In genomic region chr19:31082662-31083429, GRCm38 (mm10) we compare ENCODE assay signal across 8 mouse cellular contexts. TPM values are rescaled to one million over a fixed set of nuclear protein-coding genes. Genes with fewer than 3 reads are reported as not detected.
DNase-seq lines count a peak whose midpoint lies in the region; ATAC-seq and TF ChIP-seq lines count a peak whose summit lies in the region.

Gene Cstf2t, plus strand, starts transcription at chr19:31082837.

- peak; percentile 100 for ATAC-seq in forebrain, postnatal 0 days
- peak; percentile 100 for ATAC-seq in lung, embryonic 15.5 days (ENCODE audit: borderline replicate concordance, extremely low read depth, low FRiP score, low TSS enrichment)

- WGBS in cerebellum, adult 2 months = 3% methylated on average over 56 of the region's 56 CpGs
- 2% methylated on average over 56 of the region's 56 CpGs for WGBS in forebrain, postnatal 0 days
- WGBS in lung, embryonic 15.5 days = 4% methylated on average over 56 of the region's 56 CpGs

- peak within 1 kb of the TSS; percentile 95 for H3K9ac ChIP-seq in ES-E14 (ENCODE audit: insufficient read depth, low read depth, low read length, poor library complexity, severe bottlenecking)
- peak within 1 kb of the TSS; percentile 62 for H3K9ac ChIP-seq in forebrain, postnatal 0 days
- H3K9ac ChIP-seq in lung, embryonic 15.5 days = peak within 1 kb of the TSS; percentile 69

- peak within 1 kb of the TSS; percentile 85 for H3K4me2 ChIP-seq in forebrain, postnatal 0 days (ENCODE audit: low read depth)
- H3K4me2 ChIP-seq in lung, embryonic 15.5 days = peak within 1 kb of the TSS; percentile 78

- peak within 1 kb of the TSS; percentile 94 to 96 for H3K4me3 ChIP-seq in ES-E14 (ENCODE audit: insufficient read depth in 1 of 2, low read depth in 1 of 2, low read length in 2 of 2, poor library complexity in 1 of 2, severe bottlenecking in 1 of 2)
- H3K4me3 ChIP-seq in cerebellum, adult 2 months (replicated peaks; ENCODE audit: insufficient read depth, low read depth, low read length) = peak within 1 kb of the TSS; percentile 96
- peak within 1 kb of the TSS; percentile 60 for H3K4me3 ChIP-seq in forebrain, postnatal 0 days (ENCODE audit: low read depth, low read length)
- peak within 1 kb of the TSS; percentile 74 for H3K4me3 ChIP-seq in lung, embryonic 15.5 days

- peaks cover 0 to 10% of the 10 kb centered on the region in 2 experiments; a peak in 1 of 4 replicates for H3K4me1 ChIP-seq in ES-E14 (ENCODE audit: control insufficient read depth in 2 of 2, insufficient read depth in 2 of 2, low read length in 2 of 2, poor library complexity in 1 of 2)
- H3K4me1 ChIP-seq in cerebellum, adult 2 months (ENCODE audit: control insufficient read depth, insufficient read depth, low read length) = peaks cover 11% of the 10 kb centered on the region
- peaks cover 14% of the 10 kb centered on the region for H3K4me1 ChIP-seq in forebrain, postnatal 0 days (ENCODE audit: insufficient read depth)
- peaks cover 16% of the 10 kb centered on the region for H3K4me1 ChIP-seq in lung, embryonic 15.5 days

- peak; percentile 98 for DNase-seq in ES-E14 (ENCODE audit: low read depth, low spot score)
- DNase-seq in cerebellum, adult 2 months = peak; percentile 100
- DNase-seq in forebrain, postnatal 0 days = peak; percentile 99
- DNase-seq in heart, postnatal 4 days = peak; percentile 99
- peak; percentile 99 to 100 for DNase-seq in layer of hippocampus, adult 8-10 months (ENCODE audit: low spot score in 2 of 2)
- peak; percentile 98 for DNase-seq in ovary, adult 18-20 months (ENCODE audit: low spot score)
- DNase-seq in thymus, postnatal 0 days (ENCODE audit: low spot score) = peak; percentile 99

- no peak for TF ChIP-seq CTCF in cerebellum, adult 2 months (IDR thresholded peaks at IDR 0.05; ENCODE audit: borderline replicate concordance, insufficient read depth, low read depth, low read length)
- TF ChIP-seq CTCF in forebrain, postnatal 0 days (IDR thresholded peaks at IDR 0.05; ENCODE audit: low read depth) = no peak

- H3K9me3 ChIP-seq in ES-E14 (ENCODE audit: control insufficient read depth, insufficient read depth, low read depth, low read length) = no peaks in the 10 kb centered on the region
- H3K9me3 ChIP-seq in forebrain, postnatal 0 days (ENCODE audit: low read length) = no peaks in the 10 kb centered on the region
- H3K9me3 ChIP-seq in lung, embryonic 15.5 days = no peaks in the 10 kb centered on the region

- no peaks in the 10 kb centered on the region for H3K27me3 ChIP-seq in cerebellum, adult 2 months (ENCODE audit: control insufficient read depth, insufficient read depth, low read length)
- no peaks in the 10 kb centered on the region for H3K27me3 ChIP-seq in forebrain, postnatal 0 days (ENCODE audit: insufficient read depth, low read length)
- no peaks in the 10 kb centered on the region for H3K27me3 ChIP-seq in lung, embryonic 15.5 days

- H3K36me3 ChIP-seq in ES-E14 (ENCODE audit: control insufficient read depth, insufficient read depth, low read length, poor library complexity, severe bottlenecking) = peaks cover 12% of the 10 kb centered on the region
- H3K36me3 ChIP-seq in forebrain, postnatal 0 days (ENCODE audit: insufficient read depth) = peaks cover 21% of the 10 kb centered on the region
- H3K36me3 ChIP-seq in lung, embryonic 15.5 days = peaks cover 24% of the 10 kb centered on the region

- peak; percentile 94 for TF ChIP-seq POLR2A in cerebellum, adult 2 months (IDR thresholded peaks at IDR 0.05; ENCODE audit: borderline replicate concordance, insufficient read depth, low read length)

- in situ Hi-C loops in ES-E14 (cut with MboI; ENCODE audit: low sequenced_read_pairs in 2 of 2, unreplicated experiment in 2 of 2) = no loop called here

- peak within 1 kb of the TSS; percentile 70 for H3K27ac ChIP-seq in ES-E14 (ENCODE audit: insufficient read depth, low read depth, low read length, poor library complexity, severe bottlenecking)
- H3K27ac ChIP-seq in cerebellum, adult 2 months (ENCODE audit: insufficient read depth, low read length) = peak within 1 kb of the TSS; percentile 65
- H3K27ac ChIP-seq in forebrain, postnatal 0 days (ENCODE audit: low read depth, low read length) = peak within 1 kb of the TSS; percentile 80
- H3K27ac ChIP-seq in lung, embryonic 15.5 days = peak within 1 kb of the TSS; percentile 69

TF ChIP-seq in ES-E14, 5 proteins besides CTCF, POLR2A, EP300 and RAD21:
- TF ChIP-seq MAFK (IDR thresholded peaks at IDR 0.05; ENCODE audit: insufficient read depth, low read depth, low read length) = no peak
- TF ChIP-seq CHD2 (IDR thresholded peaks at IDR 0.05; ENCODE audit: low read depth, low read length) = peak; percentile 74; the same call in 1 of the 2 replicates
- no peak for TF ChIP-seq ZC3H11A (IDR thresholded peaks at IDR 0.05; ENCODE audit: borderline replicate concordance, low read depth, low read length)
- peak; percentile 92 for TF ChIP-seq HCFC1 (IDR thresholded peaks at IDR 0.05; ENCODE audit: borderline replicate concordance, insufficient read depth, low read length)
- TF ChIP-seq ZNF384 (IDR thresholded peaks at IDR 0.05; ENCODE audit: low read depth, low read length) = no peak

RNA-seq across cellular contexts. Expression of gene Cstf2t, which starts in this region (rescaled TPM):
- total RNA-seq in ES-E14 (2012; rRNA removed) = 23.7 and 27.7 TPM in 2 replicates
- 42.1 and 44.3 TPM in 2 replicates for polyA plus RNA-seq in cerebellum, adult 2 months (2012; rRNA removed)
- total RNA-seq in forebrain, postnatal 0 days (2014; rRNA removed) = 72.9 and 90.9 TPM in 2 replicates
- 53.6 and 59.5 TPM in 2 replicates for polyA plus RNA-seq in forebrain, postnatal 0 days (2015; fragmentation: Nextera tagmentation; extraction: Ambion mirVana)
- 10 to 100 TPM; 38.7 to 39.0 TPM for total RNA-seq in heart, postnatal 4 days (2021)
- total RNA-seq in layer of hippocampus, adult 8-10 months (2022) = 10 to 100 TPM; 74.0 to 76.0 (median 75.2) TPM
- 48.5 and 50.0 TPM in 2 replicates for polyA plus RNA-seq in lung, embryonic 15.5 days (2015; fragmentation: Nextera tagmentation; extraction: Ambion mirVana)
- 33.4 and 36.2 TPM in 2 replicates for polyA plus RNA-seq in thymus, postnatal 0 days (2015; fragmentation: Nextera tagmentation; extraction: Ambion mirVana)

Comparison
In these comparisons a context has a peak if more than half of its experiments do, and no peak if none do; other contexts are left out.
1. Peak in every context shown above with its lines: DNase-seq, ATAC-seq, H3K4me3 ChIP-seq and H3K27ac ChIP-seq.